Mouse (Mus musculus) brain, embryonic 14.5 days (tissue): ENCODE measurements around the gene Ifnar2.

Source experiments
- CTCF ChIP-seq: fragments of 200-500 bp; IDR thresholded peaks from 2 replicates; pipeline ENCODE4 v1.5.1; 2012; ENCODE audit warnings: inconsistent platforms, mild to moderate bottlenecking, moderate library complexity, borderline replicate concordance; ENCODE audit not compliant: insufficient read depth, insufficient read length; ENCODE audit errors: extremely low read depth
- POLR2A ChIP-seq: fragments of 200-500 bp; IDR thresholded peaks from 2 replicates; pipeline ENCODE4 v1.6.1; 2012; ENCODE audit warnings: mild to moderate bottlenecking, inconsistent platforms, borderline replicate concordance; ENCODE audit not compliant: poor library complexity, insufficient read depth, insufficient read length, severe bottlenecking; ENCODE audit errors: extremely low read depth

- TF ChIP-seq POLR2A (no peak), CTCF (no peak)
Measured at GRCm38 (mm10) chr16:91363483-91363882, 9.1 kb upstream of the Ifnar2 start.
